Mouse (Mus musculus) bone marrow, adult 2 months (tissue): ENCODE measurements around the gene Adgra1.

Source experiments
- CTCF ChIP-seq: fragments of 200-500 bp; IDR thresholded peaks from 2 replicates; pipeline ENCODE4 v1.5.1; 2011; ENCODE audit warnings: low read length, control low read depth; ENCODE audit not compliant: control insufficient read depth, insufficient read depth
- POLR2A ChIP-seq: fragments of 200-500 bp; IDR thresholded peaks from 2 replicates; pipeline ENCODE4 v1.6.1; 2011; ENCODE audit warnings: low read depth, mild to moderate bottlenecking, control low read depth, low read length, borderline replicate concordance; ENCODE audit not compliant: control insufficient read depth

DNA sequence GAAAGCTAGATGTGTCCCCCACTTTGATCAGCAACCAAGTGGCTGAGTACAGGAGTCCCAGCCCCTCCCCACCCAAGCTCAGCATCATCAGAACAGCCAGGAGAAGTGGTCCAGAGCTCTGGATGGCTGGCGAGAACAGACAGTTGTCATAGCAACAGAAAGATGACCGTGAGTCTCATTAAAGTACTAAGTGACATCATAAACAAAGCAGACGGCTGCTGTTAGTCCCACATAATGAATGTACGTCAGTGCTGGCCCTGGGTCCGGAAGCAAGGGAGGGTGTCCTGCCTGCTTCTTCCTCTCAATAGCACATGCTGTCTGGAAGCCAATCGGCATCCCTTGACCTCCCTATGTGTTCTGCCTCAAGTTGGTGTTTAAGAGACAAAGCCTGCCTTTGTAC lies 16.2 kb downstream of the Adgra1 start:
- TF ChIP-seq CTCF (no peak), POLR2A (no peak)
